Mouse (Mus musculus): Measurements from ENCODE around the gene Cntn5. TPM values are rescaled to one million over a fixed set of nuclear protein-coding genes. Genes with fewer than 3 reads are reported as not detected.
A peak's percentile ranks its signal among the peaks of the same experiment; 100 is the strongest.

The Cntn5 gene
- not detected in 2 replicates for polyA plus RNA-seq (2015; fragmentation: Nextera tagmentation; extraction: Ambion mirVana)

GRCm38 (mm10) chr9:10904616-10905363, at the start of gene Cntn5:
Cntn5 (minus strand) TSS chr9:10904775.
- no peak for DNase-seq (ENCODE audit: low spot score)

GRCm38 (mm10) chr9:10950470-10950869, 45.9 kb upstream of the Cntn5 start:
- no peak for DNase-seq (ENCODE audit: low spot score)

DNA sequence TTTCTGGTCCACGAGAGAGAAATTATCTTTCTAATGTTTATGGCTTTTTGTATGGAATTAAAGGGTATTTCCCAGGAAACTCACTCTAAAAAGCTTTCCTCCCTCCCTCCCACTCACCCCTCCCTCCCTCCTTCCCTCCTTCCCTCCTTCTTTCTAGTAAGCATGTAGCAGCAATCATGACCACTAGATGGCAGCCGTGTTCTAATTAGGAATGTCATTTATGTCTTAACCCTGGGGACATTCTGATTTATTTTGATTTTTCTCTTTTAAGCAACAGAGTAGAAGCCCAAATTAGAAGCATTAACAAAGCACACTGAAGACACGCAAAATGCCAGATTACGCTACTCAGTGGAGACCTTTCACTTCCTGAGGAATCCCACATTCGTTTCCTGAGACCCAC, 5.0 kb upstream of the Cntn5 start:
- peak; percentile 67 for DNase-seq (ENCODE audit: low spot score)

DNA sequence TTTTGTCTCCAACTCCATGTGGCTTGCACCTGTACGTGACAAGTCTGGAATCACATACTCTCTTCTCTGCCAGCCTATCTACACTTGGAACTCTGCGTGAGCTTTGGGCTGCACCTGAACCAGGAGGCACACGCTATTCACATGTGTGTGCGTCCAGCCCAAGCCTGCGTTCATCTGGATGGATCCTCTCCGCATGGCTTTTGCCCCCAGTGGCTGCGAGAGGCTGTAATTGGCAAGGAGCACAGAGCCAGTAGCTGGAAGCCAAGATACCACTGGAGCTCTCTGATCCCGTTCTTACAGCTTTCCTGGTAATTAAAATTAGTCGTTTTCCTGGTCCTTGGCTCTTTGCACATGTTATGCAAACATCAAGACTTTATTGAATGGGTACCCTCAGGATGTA, 1.1 kb upstream of the Cntn5 start:
- DNase-seq (ENCODE audit: low spot score) = no peak

DNA sequence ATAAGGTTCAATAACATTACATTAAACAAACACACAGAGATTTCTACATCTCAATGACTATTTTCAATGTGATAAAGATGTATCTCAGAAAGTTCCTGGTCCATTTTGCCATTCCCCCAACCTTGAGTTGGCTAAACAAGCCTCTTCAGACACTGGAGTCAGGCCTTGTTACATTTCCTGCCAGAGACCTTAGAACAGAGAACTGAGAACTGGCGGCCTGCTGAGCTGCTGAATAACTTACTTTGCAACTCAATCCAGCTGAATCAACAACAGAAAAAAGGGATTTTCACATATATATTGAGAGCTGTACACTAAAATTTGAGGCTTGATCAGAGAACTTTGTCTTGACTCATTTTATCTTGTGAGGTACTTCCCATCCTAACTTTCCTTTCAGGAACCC, 24.8 kb downstream of the Cntn5 start:
- no peak for DNase-seq (ENCODE audit: low spot score)

DNA sequence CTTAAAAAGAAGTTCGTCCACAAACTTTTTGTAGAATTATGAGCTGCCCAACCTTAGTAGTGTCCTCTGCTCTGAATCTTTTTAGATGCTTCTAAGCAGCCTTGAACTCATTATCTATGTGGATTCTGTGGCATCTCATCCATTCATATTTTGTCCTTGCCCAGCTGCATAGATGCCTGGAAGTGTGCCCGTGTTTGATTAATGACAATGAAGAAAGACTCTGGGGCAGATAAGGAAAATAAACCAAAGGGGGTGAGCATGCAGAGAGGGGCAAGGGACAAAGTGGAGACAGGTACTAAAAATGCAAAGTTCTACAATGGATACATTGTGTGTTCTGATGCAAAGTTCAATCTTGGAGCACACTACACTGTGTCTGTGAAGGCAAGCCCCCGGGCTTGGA, 30.7 kb downstream of the Cntn5 start:
- no peak for DNase-seq (ENCODE audit: low spot score)

DNA sequence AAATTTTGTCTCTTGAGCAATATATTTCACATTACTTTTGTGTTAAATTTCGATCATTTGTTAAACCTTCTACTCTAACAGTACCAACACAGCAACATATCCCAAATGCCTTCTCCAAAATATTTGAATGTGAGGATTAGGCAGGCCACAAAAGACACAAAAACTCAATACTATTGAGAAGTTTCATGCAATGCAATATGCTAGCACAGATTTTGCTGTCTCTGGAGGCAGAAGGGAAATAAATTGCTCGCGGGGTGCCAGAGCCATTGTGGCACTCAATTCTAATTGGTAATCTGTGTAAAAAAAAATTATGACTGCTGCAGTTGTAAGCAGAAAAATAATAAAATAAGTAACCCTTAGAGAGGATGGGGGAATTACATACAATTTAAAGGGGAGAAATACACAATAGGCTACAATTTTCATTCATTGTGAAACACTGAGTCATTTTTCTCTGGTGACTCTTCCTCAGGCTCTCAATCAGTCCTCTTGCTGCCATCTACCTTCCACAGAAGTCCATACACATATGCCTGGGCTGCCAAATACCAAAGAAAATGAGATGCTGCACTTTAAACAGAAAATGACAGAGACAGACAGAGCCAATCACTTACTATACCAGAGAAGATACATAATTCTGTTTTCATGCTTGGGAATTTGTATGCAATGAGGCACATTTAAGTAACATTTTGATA, 48.2 kb downstream of the Cntn5 start:
- no peak for DNase-seq (ENCODE audit: low spot score)

DNA sequence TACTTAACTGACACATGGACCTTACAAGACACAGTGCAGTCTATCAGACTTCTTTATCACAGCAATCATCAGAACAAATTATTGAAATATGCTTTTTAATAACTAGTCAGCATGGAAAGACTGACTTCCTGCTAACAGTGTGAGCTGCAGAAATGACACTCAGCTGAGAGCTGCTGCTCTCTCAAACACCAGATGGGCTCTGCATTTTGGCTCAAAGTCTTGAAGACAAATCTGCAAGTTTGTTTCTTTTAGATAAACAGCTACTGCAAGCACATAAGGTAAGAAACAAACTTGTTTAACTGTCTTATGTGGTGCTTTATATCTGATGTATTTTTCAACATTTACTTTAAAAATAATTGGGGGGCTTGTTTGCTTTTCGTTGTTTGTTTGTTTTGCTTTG, 87.9 kb downstream of the Cntn5 start:
- DNase-seq (ENCODE audit: low spot score) = no peak

DNA sequence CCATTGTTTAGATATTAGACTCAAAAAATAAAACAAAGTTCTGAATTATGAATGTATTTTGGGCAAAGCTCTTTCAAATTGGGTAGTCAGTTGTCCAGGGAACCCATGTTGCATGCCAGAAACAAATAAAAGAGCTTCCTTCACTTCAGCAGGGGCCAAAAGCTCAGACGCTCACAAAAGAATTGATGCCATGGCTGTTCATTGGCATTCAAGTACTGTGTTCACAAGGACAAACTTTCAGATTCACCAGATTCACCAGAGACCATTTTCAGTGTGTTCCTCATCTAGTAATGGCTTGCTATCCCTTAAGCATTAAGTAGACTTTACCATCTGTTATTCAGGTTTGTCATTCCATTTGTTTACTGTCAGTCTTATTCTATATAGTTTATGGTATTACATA, 107.4 kb downstream of the Cntn5 start:
- no peak for DNase-seq (ENCODE audit: low spot score)

- DNase-seq (ENCODE audit: low spot score) = no peak
These were observed 109.5 kb downstream of the Cntn5 start for GRCm38 (mm10) chr9:10795102-10795501.

- DNase-seq (ENCODE audit: low spot score) = no peak
These were observed 172.7 kb downstream of the Cntn5 start for GRCm38 (mm10) chr9:10731878-10732277.

DNA sequence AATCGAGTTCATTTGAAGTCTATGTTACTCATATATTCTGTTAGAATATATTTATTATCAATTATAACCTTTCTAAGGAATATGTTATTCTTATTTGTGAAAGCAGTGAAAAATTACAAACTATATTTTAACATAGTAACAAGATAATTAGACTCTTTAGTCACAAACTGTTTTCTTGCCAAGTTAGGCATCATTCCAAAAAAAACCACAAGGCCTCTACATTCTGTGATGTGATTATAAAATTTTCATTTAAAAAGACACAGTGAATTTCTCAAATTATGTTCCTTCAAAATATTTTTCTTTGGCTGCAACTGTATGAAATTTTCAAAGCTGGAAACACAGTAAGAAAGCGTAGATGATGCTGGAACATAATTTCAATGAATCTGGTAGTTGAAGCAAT, 180.4 kb downstream of the Cntn5 start:
- no peak for DNase-seq (ENCODE audit: low spot score)

DNA sequence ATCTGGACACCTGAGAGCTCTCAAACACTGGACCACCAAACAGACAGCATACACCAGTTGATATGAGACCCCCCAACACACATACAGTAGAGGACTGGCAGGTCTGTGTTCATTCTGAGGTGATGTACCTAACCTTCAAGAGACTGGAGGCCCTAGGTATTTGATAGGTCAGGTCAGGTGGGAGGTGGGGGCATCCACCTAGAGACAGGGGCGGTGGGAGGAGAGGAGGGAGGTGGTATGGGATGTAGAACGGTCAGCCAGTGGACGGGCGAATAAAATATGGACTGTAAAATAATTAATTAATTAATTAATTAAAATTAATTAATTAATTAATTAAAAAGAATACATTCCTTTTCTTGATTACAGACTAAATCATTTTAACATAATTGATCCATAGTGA, 182.5 kb downstream of the Cntn5 start:
- no peak for DNase-seq (ENCODE audit: low spot score)

- no peak for DNase-seq (ENCODE audit: low spot score)
These were observed 185.6 kb downstream of the Cntn5 start for GRCm38 (mm10) chr9:10718986-10719385.

DNA sequence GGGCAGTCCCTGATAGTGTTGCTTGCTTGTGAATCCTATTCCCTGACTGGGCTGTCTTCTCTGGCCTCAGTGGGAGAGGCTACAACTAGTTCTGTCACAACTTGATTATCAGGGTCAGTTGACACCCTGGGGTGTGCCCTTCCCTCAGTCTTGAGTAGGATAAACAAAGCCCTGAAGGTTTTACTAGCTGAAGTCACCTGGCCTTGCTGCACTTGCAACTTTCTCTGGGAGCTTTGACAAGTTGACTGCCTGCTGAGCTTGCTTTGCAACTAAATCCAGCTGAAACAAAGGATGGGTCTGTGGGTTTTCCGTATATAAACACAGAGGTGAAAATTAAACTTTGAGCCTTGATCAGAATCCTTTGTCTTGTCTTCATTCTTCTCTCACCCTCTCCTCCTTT, 190.9 kb downstream of the Cntn5 start:
- DNase-seq (ENCODE audit: low spot score) = no peak

- no peak for DNase-seq (ENCODE audit: low spot score)
These were observed 222.9 kb downstream of the Cntn5 start for GRCm38 (mm10) chr9:10681646-10682045.

DNA sequence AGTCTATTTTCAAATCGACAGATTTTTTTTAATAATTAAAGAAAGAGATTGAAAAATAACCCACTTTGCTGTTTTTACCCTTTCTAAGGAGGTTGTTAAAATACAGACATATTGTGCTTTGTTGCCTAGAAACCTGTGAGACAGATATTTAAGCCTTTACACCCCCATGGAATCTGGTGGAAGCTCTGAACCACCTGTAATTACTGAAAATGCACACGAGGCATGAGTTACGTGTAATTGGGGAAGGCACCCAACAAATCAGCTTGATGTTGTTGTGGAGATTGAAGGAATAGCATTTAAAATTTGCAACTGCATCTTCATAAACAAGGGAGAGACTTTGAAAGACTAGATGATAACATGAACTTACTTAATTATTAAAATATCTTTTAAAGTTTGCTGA, 223.4 kb downstream of the Cntn5 start:
- DNase-seq (ENCODE audit: low spot score) = no peak

GRCm38 (mm10) chr9:10668676-10669075, 235.9 kb downstream of the Cntn5 start:
- DNase-seq (ENCODE audit: low spot score) = no peak

- no peak for DNase-seq (ENCODE audit: low spot score)
These were observed 237.1 kb downstream of the Cntn5 start for GRCm38 (mm10) chr9:10667438-10667837.

GRCm38 (mm10) chr9:10665756-10666155, 238.8 kb downstream of the Cntn5 start:
- DNase-seq (ENCODE audit: low spot score) = no peak

- DNase-seq (ENCODE audit: low spot score) = no peak
These were observed 241.5 kb downstream of the Cntn5 start for GRCm38 (mm10) chr9:10663101-10663500.

- DNase-seq (ENCODE audit: low spot score) = no peak
These were observed 245.1 kb downstream of the Cntn5 start for GRCm38 (mm10) chr9:10659478-10659877.

GRCm38 (mm10) chr9:10658086-10658485, 246.5 kb downstream of the Cntn5 start:
- no peak for DNase-seq (ENCODE audit: low spot score)

All from thymus, postnatal 0 days (tissue).